In genomic region chr3:17847609-17848008, GRCm38 (mm10) we compare ENCODE assay signal across 14 mouse cellular contexts.
DNase-seq lines count a peak whose midpoint lies in the region; ATAC-seq lines count a peak whose summit lies in the region.
"Had no signal": no experiment of that assay in that cellular context is flagged by ENCODE, and none has a peak within 500 bp of the region (broad histone marks: within the 10 kb centered on the region; RNA-seq: fewer than 3 reads in every experiment).

No protein-coding gene starts in this region.

- H3K4me2 ChIP-seq in forebrain, embryonic 16.5 days (ENCODE audit: low read length), result no peak overlapping the region
- H3K4me2 ChIP-seq in liver, embryonic 12.5 days, result no peak overlapping the region
- no peak overlapping the region for H3K4me2 ChIP-seq in midbrain, embryonic 11.5 days
- H3K4me2 ChIP-seq in kidney, embryonic 15.5 days, result no peak overlapping the region
- H3K4me2 ChIP-seq: embryonic facial prominence, embryonic 12.5 days; heart, embryonic 15.5 days; hindbrain, embryonic 14.5 days had no signal

- no peak overlapping the region for H3K9ac ChIP-seq in forebrain, embryonic 16.5 days (replicated peaks; ENCODE audit: low read depth, low read length)
- H3K9ac ChIP-seq in liver, embryonic 12.5 days, result no peak overlapping the region
- H3K9ac ChIP-seq in midbrain, embryonic 11.5 days (ENCODE audit: low read length), result no peak overlapping the region
- no peak overlapping the region for H3K9ac ChIP-seq in kidney, embryonic 15.5 days
- H3K9ac ChIP-seq: embryonic facial prominence, embryonic 12.5 days; heart, embryonic 15.5 days; hindbrain, embryonic 14.5 days had no signal

- H3K9me3 ChIP-seq in forebrain, embryonic 16.5 days (ENCODE audit: control insufficient read depth, low read length), result no peaks in the 10 kb centered on the region
- H3K9me3 ChIP-seq in liver, embryonic 12.5 days (replicated peaks), result no peaks in the 10 kb centered on the region
- no peaks in the 10 kb centered on the region for H3K9me3 ChIP-seq in midbrain, embryonic 11.5 days (ENCODE audit: control insufficient read depth, low read length)
- no peaks in the 10 kb centered on the region for H3K9me3 ChIP-seq in kidney, embryonic 15.5 days (replicated peaks)
- H3K9me3 ChIP-seq: embryonic facial prominence, embryonic 12.5 days; heart, embryonic 15.5 days; midbrain, embryonic 10.5 days had no signal

- peak; percentile 96 for ATAC-seq in forebrain, embryonic 16.5 days
- no peak for ATAC-seq in liver, embryonic 12.5 days
- no peak for ATAC-seq in midbrain, embryonic 11.5 days (ENCODE audit: low FRiP score)
- no peak for ATAC-seq in kidney, embryonic 15.5 days (replicated peaks; ENCODE audit: low FRiP score)
- ATAC-seq: CD4-positive, CD25-positive, alpha-beta regulatory T cell, adult 4 months; lung, postnatal 0 days had no signal

- intact Hi-C loops in left cerebral cortex, postnatal 4 days (cut with DNase I), result no loop called here
- intact Hi-C loops in left cerebral cortex, postnatal 25 days (cut with DNase I), result no loop called here

- DNase-seq in left cerebral cortex, adult 18-20 months (ENCODE audit: low spot score in 2 of 2), result peak; percentile 22 to 61
- DNase-seq in left cerebral cortex, postnatal 4 days, result no peak
- DNase-seq in left cerebral cortex, postnatal 25 days (ENCODE audit: low spot score in 2 of 2), result peak; percentile 53 to 74
- no peak for DNase-seq in midbrain, embryonic 11.5 days (ENCODE audit: low spot score, missing footprints)
- DNase-seq: kidney, adult 18-20 months had no signal

- H3K4me3 ChIP-seq in forebrain, embryonic 16.5 days (replicated peaks; ENCODE audit: low read length), result no peak overlapping the region
- no peak overlapping the region for H3K4me3 ChIP-seq in liver, embryonic 12.5 days
- no peak overlapping the region for H3K4me3 ChIP-seq in midbrain, embryonic 11.5 days (ENCODE audit: low read depth, low read length)
- no peak overlapping the region for H3K4me3 ChIP-seq in kidney, embryonic 15.5 days (replicated peaks)
- H3K4me3 ChIP-seq: embryonic facial prominence, embryonic 12.5 days; heart, embryonic 15.5 days; midbrain, embryonic 10.5 days had no signal

- 61% methylated on average over 7 of the region's 7 CpGs for WGBS in forebrain, embryonic 16.5 days
- 56% methylated on average over 7 of the region's 7 CpGs for WGBS in liver, embryonic 12.5 days (ENCODE audit: insufficient replicate concordance)
- 85% methylated on average over 7 of the region's 7 CpGs for WGBS in midbrain, embryonic 11.5 days
- 75% methylated on average over 7 of the region's 7 CpGs for WGBS in kidney, embryonic 15.5 days

- peak overlapping the region; percentile 71 for H3K27ac ChIP-seq in forebrain, embryonic 16.5 days (ENCODE audit: low read length)
- H3K27ac ChIP-seq in liver, embryonic 12.5 days, result no peak overlapping the region
- H3K27ac ChIP-seq in midbrain, embryonic 11.5 days (ENCODE audit: low read depth, low read length), result no peak overlapping the region
- no peak overlapping the region for H3K27ac ChIP-seq in kidney, embryonic 15.5 days
- H3K27ac ChIP-seq: embryonic facial prominence, embryonic 12.5 days; heart, embryonic 15.5 days; hindbrain, embryonic 14.5 days; midbrain, embryonic 10.5 days had no signal

- H3K27me3 ChIP-seq in forebrain, embryonic 16.5 days (replicated peaks; ENCODE audit: control insufficient read depth, insufficient read depth, low read length), result no peaks in the 10 kb centered on the region
- no peaks in the 10 kb centered on the region for H3K27me3 ChIP-seq in liver, embryonic 12.5 days (replicated peaks)
- H3K27me3 ChIP-seq in midbrain, embryonic 11.5 days (ENCODE audit: control insufficient read depth, insufficient read depth, low read length), result no peaks in the 10 kb centered on the region
- no peaks in the 10 kb centered on the region for H3K27me3 ChIP-seq in kidney, embryonic 15.5 days
- H3K27me3 ChIP-seq: embryonic facial prominence, embryonic 12.5 days; heart, embryonic 15.5 days had no signal

- H3K36me3 ChIP-seq in forebrain, embryonic 16.5 days (ENCODE audit: control insufficient read depth, insufficient read depth), result no peaks in the 10 kb centered on the region
- H3K36me3 ChIP-seq in liver, embryonic 12.5 days, result no peaks in the 10 kb centered on the region
- H3K36me3 ChIP-seq in midbrain, embryonic 11.5 days (ENCODE audit: control insufficient read depth, insufficient read depth, low read length), result no peaks in the 10 kb centered on the region
- no peaks in the 10 kb centered on the region for H3K36me3 ChIP-seq in kidney, embryonic 15.5 days
- H3K36me3 ChIP-seq: embryonic facial prominence, embryonic 12.5 days; heart, embryonic 15.5 days; midbrain, embryonic 10.5 days had no signal

- no peaks in the 10 kb centered on the region for H3K4me1 ChIP-seq in forebrain, embryonic 16.5 days (replicated peaks; ENCODE audit: control insufficient read depth, insufficient read depth, low read length)
- H3K4me1 ChIP-seq in liver, embryonic 12.5 days, result no peaks in the 10 kb centered on the region
- no peaks in the 10 kb centered on the region for H3K4me1 ChIP-seq in midbrain, embryonic 11.5 days (ENCODE audit: control insufficient read depth, insufficient read depth, low read length)
- no peaks in the 10 kb centered on the region for H3K4me1 ChIP-seq in kidney, embryonic 15.5 days
- H3K4me1 ChIP-seq: embryonic facial prominence, embryonic 12.5 days; heart, embryonic 15.5 days; midbrain, embryonic 10.5 days had no signal

Comparison
In these comparisons a context has a peak if more than half of its experiments do, and no peak if none do; other contexts are left out.
1. DNase-seq: peak in left cerebral cortex, adult 18-20 months (2 of 2) and left cerebral cortex, postnatal 25 days (2 of 2); none in left cerebral cortex, postnatal 4 days (single experiment) and midbrain, embryonic 11.5 days (single experiment).